Mouse (Mus musculus): ENCODE measurements around the gene Il10. TPM values are rescaled to one million over a fixed set of nuclear protein-coding genes. Genes with fewer than 3 reads are reported as not detected.

The Il10 gene
- total and polyA plus RNA-seq, 3 experiments = not detected

DNA sequence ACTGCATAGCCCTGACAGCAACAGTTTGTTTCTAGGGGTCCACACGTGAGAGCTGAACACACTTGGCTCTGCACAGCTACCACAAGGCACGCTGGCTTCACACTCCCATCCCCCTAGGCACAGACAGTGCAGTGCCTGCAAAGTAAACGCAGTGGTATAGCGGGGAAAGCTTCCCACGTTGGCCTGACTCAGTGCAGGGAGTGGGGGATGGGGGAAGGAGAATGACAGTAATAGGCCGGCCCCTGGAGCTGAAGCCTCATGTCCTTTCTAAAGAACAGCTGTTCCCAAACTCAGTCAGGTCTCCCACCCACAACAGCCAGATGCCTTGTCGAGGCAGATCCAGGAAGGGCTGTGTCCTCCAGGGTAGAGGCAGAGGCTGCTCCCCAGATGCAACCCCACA, 31.4 kb downstream of the Il10 start:
- DNase-seq = peak in 1 of 2 experiments; percentile 4
- H3K27me3 ChIP-seq (ENCODE audit: control insufficient read depth, insufficient read depth, low read length) = no peaks in the 10 kb centered on the region
- H3K79me2 ChIP-seq (replicated peaks; ENCODE audit: control insufficient read depth, insufficient read depth, low read length) = no peaks in the 10 kb centered on the region
- TF ChIP-seq POLR2A (IDR thresholded peaks at IDR 0.05; ENCODE audit: insufficient read depth, low read depth, low read length) = no peak
- no peak for TF ChIP-seq EP300 (IDR thresholded peaks at IDR 0.05; ENCODE audit: insufficient read depth, low read depth, low read length)
- no peak for TF ChIP-seq CTCF (IDR thresholded peaks at IDR 0.05)
- H3K4me3 ChIP-seq = no peak overlapping the region
- no peaks in the 10 kb centered on the region for H3K36me3 ChIP-seq (ENCODE audit: control insufficient read depth, insufficient read depth, low read length)
- WGBS = 52% methylated on average over 7 of the region's 7 CpGs
- no peak overlapping the region for H3K27ac ChIP-seq
- no peak overlapping the region for H3K9ac ChIP-seq (ENCODE audit: low read depth, low read length)
- peaks cover 1% of the 10 kb centered on the region; the same call in 1 of the 2 replicates for H3K4me1 ChIP-seq (ENCODE audit: control insufficient read depth, insufficient read depth, low read length)
- intact Hi-C loops (cut with DNase I) = loop anchor here (10.0 kb wide), 1 partner anchor 506 kb away; no protein-coding TSS in a partner anchor

DNA sequence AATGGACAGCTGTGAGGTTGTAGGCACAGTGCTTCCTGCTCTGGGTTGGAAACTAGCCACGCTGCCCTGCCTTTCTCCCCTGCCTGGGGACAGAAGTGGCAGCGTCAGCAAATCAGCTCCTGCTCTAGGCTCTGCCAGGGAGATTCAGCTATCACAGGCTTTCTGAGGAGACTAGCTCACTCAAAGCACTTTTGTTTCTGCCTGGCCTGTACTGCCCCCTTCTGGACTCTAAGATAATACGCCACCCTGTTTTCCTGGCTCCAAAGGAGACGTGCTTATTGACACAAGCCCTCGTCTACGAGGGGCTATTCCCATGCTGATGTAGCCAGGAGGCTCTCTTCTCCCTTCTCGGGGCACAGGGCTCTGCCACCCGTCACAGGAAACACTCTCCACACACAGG, 33.6 kb downstream of the Il10 start:
- Histone ChIP-seq H3K4me1 (ENCODE audit: control insufficient read depth, insufficient read depth, low read length) (peaks cover 1% of the 10 kb centered on the region; the same call in 1 of the 2 replicates), H3K27ac (no peak overlapping the region), H3K27me3 (ENCODE audit: control insufficient read depth, insufficient read depth, low read length) (no peaks in the 10 kb centered on the region), H3K9ac (ENCODE audit: low read depth, low read length) (no peak overlapping the region), H3K4me3 (no peak overlapping the region), H3K36me3 (ENCODE audit: control insufficient read depth, insufficient read depth, low read length) (no peaks in the 10 kb centered on the region), H3K79me2 (replicated peaks; ENCODE audit: control insufficient read depth, insufficient read depth, low read length) (no peaks in the 10 kb centered on the region)
- peak in 1 of 2 experiments; percentile 64 for DNase-seq
- 7% methylated on average over 8 of the region's 8 CpGs for WGBS
- peak; percentile 62; the same call in 1 of the 2 replicates for TF ChIP-seq EP300 (IDR thresholded peaks at IDR 0.05; ENCODE audit: insufficient read depth, low read depth, low read length)
- TF ChIP-seq POLR2A (IDR thresholded peaks at IDR 0.05; ENCODE audit: insufficient read depth, low read depth, low read length) = no peak
- peak; percentile 82 for TF ChIP-seq CTCF (IDR thresholded peaks at IDR 0.05)
- intact Hi-C loops (cut with DNase I) = loop anchor here (1.0 to 10.0 kb wide), 3 partner anchors 66 to 508 kb away; no protein-coding TSS in a partner anchor

DNA sequence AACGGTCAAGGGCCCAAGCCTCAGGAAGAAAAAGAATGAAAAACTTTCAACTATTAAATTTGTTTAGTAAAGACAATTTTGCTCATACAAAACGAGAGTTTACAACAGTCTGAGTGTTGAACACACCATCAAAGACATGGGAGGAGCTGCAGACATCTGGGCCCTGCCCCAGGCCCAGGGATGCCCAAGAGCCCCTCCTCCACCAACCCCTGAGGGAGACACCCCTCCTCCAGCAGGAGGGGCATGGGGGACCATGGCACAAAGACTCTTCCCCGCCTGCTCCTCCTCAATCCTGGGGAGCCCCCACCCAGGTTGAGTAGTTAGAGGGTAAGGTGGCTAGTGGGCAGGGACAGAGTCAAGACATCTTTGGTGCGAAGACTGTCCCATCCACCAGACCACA, 34.0 kb downstream of the Il10 start:
- Histone ChIP-seq H3K4me1 (ENCODE audit: control insufficient read depth, insufficient read depth, low read length) (peaks cover 1% of the 10 kb centered on the region; the same call in 1 of the 2 replicates), H3K4me3 (no peak overlapping the region), H3K79me2 (replicated peaks; ENCODE audit: control insufficient read depth, insufficient read depth, low read length) (no peaks in the 10 kb centered on the region), H3K27me3 (ENCODE audit: control insufficient read depth, insufficient read depth, low read length) (no peaks in the 10 kb centered on the region), H3K9ac (ENCODE audit: low read depth, low read length) (no peak overlapping the region), H3K27ac (no peak overlapping the region), H3K36me3 (ENCODE audit: control insufficient read depth, insufficient read depth, low read length) (no peaks in the 10 kb centered on the region)
- TF ChIP-seq EP300 (IDR thresholded peaks at IDR 0.05; ENCODE audit: insufficient read depth, low read depth, low read length) (no peak), CTCF (IDR thresholded peaks at IDR 0.05) (no peak; the same call in 1 of the 2 replicates), POLR2A (IDR thresholded peaks at IDR 0.05; ENCODE audit: insufficient read depth, low read depth, low read length) (no peak)
- intact Hi-C loops (cut with DNase I) = loop anchor here (1.0 to 10.0 kb wide), 3 partner anchors 67 to 509 kb away; no protein-coding TSS in a partner anchor
- no peak for DNase-seq
- WGBS = 65% methylated on average over 4 of the region's 4 CpGs

DNA sequence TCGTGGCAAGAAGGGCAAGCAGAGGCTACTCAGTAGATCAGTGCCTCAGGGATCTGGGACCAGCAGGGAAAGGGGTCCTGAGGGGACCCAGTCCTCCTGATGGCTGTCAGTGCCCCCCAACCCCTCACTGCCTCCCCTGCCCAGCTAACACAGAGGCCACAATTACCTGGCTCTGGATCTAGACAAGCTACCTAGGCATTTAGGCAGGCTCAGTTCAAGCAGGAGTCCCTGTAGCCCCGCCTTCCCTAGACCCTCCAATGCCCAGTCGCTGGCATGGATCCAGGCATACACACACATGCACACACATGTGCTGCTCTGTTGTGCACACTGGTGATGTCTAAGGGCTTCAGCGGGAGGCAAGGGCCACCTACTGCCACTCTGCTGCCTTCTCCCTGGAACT, 34.6 kb downstream of the Il10 start:
- 81% methylated on average over 4 of the region's 4 CpGs for WGBS
- TF ChIP-seq POLR2A (IDR thresholded peaks at IDR 0.05; ENCODE audit: insufficient read depth, low read depth, low read length) = no peak
- H3K27me3 ChIP-seq (ENCODE audit: control insufficient read depth, insufficient read depth, low read length) = no peaks in the 10 kb centered on the region
- no peak overlapping the region for H3K27ac ChIP-seq
- no peaks in the 10 kb centered on the region for H3K36me3 ChIP-seq (ENCODE audit: control insufficient read depth, insufficient read depth, low read length)
- H3K9ac ChIP-seq (ENCODE audit: low read depth, low read length) = no peak overlapping the region
- no peak overlapping the region for H3K4me3 ChIP-seq
- H3K79me2 ChIP-seq (replicated peaks; ENCODE audit: control insufficient read depth, insufficient read depth, low read length) = no peaks in the 10 kb centered on the region
- intact Hi-C loops (cut with DNase I) = loop anchor here (10.0 kb wide), 1 partner anchor 509 kb away; no protein-coding TSS in a partner anchor
- no peak for DNase-seq
- H3K4me1 ChIP-seq (ENCODE audit: control insufficient read depth, insufficient read depth, low read length) = peaks cover 3% of the 10 kb centered on the region

DNA sequence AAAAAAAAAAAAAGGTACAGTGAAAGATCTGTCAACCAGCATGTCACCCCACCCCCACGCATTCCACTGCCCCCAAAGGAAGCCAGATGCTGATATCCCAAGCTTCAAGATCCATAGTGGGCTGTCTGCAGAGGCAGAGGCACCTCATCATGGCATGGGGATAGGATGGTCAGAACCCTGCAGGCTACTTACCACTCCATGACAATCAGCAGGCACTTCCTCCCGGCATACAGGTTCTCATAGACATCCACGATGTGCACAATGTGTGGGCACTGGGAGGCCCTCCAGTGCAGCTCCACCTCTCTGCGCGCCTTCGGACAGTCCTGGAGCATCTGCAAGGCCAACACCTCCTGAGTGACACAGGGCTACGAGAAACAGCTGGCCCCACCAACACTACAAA, 38.8 kb downstream of the Il10 start:
- intact Hi-C loops (cut with DNase I) = loop anchor here (10.0 kb wide), 1 partner anchor 514 kb away; no protein-coding TSS in a partner anchor
- Histone ChIP-seq H3K36me3 (ENCODE audit: control insufficient read depth, insufficient read depth, low read length) (peaks cover 4% of the 10 kb centered on the region; the same call in 1 of the 2 replicates), H3K27me3 (ENCODE audit: control insufficient read depth, insufficient read depth, low read length) (no peaks in the 10 kb centered on the region), H3K4me1 (ENCODE audit: control insufficient read depth, insufficient read depth, low read length) (peaks cover 28% of the 10 kb centered on the region), H3K4me3 (no peak overlapping the region), H3K27ac (no peak overlapping the region), H3K9ac (ENCODE audit: low read depth, low read length) (no peak overlapping the region), H3K79me2 (replicated peaks; ENCODE audit: control insufficient read depth, insufficient read depth, low read length) (no peaks in the 10 kb centered on the region; the same call in 1 of the 2 replicates)
- DNase-seq = no peak
- TF ChIP-seq EP300 (IDR thresholded peaks at IDR 0.05; ENCODE audit: insufficient read depth, low read depth, low read length) = no peak
- TF ChIP-seq POLR2A (IDR thresholded peaks at IDR 0.05; ENCODE audit: insufficient read depth, low read depth, low read length) = no peak
- TF ChIP-seq CTCF (IDR thresholded peaks at IDR 0.05) = no peak
- WGBS = 51% methylated on average over 7 of the region's 7 CpGs

DNA sequence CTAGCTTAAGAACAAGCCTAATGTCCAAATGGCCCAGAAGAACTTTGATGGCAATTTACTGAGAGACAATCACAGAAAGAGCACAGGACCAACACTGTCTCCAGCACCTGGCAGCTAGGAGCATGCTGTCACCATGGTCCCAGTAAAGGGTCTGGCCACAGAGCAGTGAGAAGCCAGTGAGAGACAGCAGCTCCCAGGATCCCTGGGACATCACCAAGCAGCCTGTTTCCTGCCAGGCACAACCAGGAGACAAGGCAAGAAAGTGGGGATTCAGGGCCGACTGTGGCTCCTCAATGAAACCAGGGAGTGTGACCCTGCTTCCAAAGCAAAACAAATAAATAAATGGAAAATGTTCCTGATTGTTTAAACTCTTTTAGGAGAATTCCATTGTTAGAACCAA, 39.8 kb downstream of the Il10 start:
- H3K9ac ChIP-seq (ENCODE audit: low read depth, low read length) = no peak overlapping the region
- TF ChIP-seq EP300 (IDR thresholded peaks at IDR 0.05; ENCODE audit: insufficient read depth, low read depth, low read length) (no peak), POLR2A (IDR thresholded peaks at IDR 0.05; ENCODE audit: insufficient read depth, low read depth, low read length) (no peak), CTCF (IDR thresholded peaks at IDR 0.05) (no peak)
- H3K27me3 ChIP-seq (ENCODE audit: control insufficient read depth, insufficient read depth, low read length) = no peaks in the 10 kb centered on the region
- peaks cover 36% of the 10 kb centered on the region for H3K4me1 ChIP-seq (ENCODE audit: control insufficient read depth, insufficient read depth, low read length)
- 17% methylated on average over 1 of the region's 1 CpGs for WGBS
- no peak overlapping the region for H3K4me3 ChIP-seq
- peaks cover 2% of the 10 kb centered on the region; the same call in 1 of the 2 replicates for H3K79me2 ChIP-seq (replicated peaks; ENCODE audit: control insufficient read depth, insufficient read depth, low read length)
- intact Hi-C loops (cut with DNase I) = loop anchor here (10.0 kb wide), 1 partner anchor 515 kb away; no protein-coding TSS in a partner anchor
- no peak overlapping the region for H3K27ac ChIP-seq
- DNase-seq = no peak
- peaks cover 4% of the 10 kb centered on the region; the same call in 1 of the 2 replicates for H3K36me3 ChIP-seq (ENCODE audit: control insufficient read depth, insufficient read depth, low read length)

Measured in heart, adult 2 months (tissue).